Mouse (Mus musculus): ENCODE measurements around the gene Ndufs6.

- TF ChIP-seq CTCF (IDR thresholded peaks at IDR 0.05; ENCODE audit: borderline replicate concordance, extremely low read depth, insufficient read depth, insufficient read length) = no peak
- TF ChIP-seq POLR2A (IDR thresholded peaks at IDR 0.05; ENCODE audit: borderline replicate concordance, extremely low read depth, insufficient read depth, insufficient read length, poor library complexity, severe bottlenecking) = no peak
Measured at GRCm38 (mm10) chr13:73346131-73346530, 17.8 kb upstream of the Ndufs6 start.

All from brain, embryonic 14.5 days (tissue).